Mouse (Mus musculus): ENCODE data around the gene Etfb. TPM values are rescaled to one million over a fixed set of nuclear protein-coding genes. Genes with fewer than 3 reads are reported as not detected.

Etfb gene
- polyA plus RNA-seq, 1 experiment: 105 TPM

DNA sequence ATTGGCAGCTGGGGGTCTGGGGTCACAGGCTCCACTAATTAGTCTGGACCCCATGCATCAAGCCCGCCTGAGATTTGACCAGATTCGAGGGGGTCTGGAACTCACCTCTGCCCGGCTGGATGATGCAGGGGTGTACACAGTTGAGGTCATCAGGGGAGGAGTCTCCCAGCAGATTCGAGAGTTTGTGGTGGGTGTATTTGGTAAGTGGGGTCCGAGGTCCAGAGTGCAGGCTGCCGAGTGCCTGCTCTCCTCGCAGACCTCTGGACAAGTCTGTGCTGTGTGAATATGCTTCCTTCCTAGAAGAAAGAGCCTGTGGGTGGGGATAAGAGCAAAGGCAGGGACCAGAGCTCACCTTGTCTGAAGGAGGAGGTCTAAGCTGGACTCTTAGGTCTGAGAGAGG is 20.1 kb downstream of the Etfb start:
- TF ChIP-seq CTCF (IDR thresholded peaks at IDR 0.05; ENCODE audit: insufficient read depth, low read length) (no peak), POLR2A (IDR thresholded peaks at IDR 0.05; ENCODE audit: borderline replicate concordance, extremely low read depth, low read depth, low read length) (no peak)
- peaks cover 5% of the 10 kb centered on the region; the same call in 1 of the 2 replicates for H3K4me1 ChIP-seq (ENCODE audit: control insufficient read depth, insufficient read depth, low read length)
- DNase-seq: no peak
- WGBS: 81% methylated on average over 7 of the region's 7 CpGs
- no peak overlapping the region for H3K4me3 ChIP-seq (replicated peaks; ENCODE audit: extremely low read depth, low read depth, low read length)

DNA sequence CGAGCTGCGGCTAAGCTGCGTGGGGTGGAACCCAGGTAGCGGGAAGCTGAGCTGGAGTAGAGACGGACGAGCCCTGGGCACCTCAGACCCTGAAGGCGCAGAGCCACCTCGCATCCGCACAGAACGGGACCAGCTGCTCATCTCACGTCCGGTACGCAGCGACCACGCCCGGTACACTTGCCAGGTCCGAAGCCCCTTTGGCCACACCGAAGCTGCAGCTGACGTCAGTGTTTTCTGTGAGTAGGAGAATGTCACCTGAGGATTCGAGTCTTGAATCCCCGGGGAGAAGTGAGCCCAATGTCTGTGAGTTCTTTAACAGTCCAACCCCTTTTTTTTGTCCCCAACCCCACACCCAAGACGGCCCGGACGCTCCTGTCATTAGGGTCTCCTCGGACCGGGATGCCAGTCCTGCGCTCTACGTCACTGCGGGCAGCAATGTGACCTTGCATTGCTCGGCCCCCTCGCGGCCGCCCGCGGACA is 21.0 kb downstream of the Etfb start:
- Histone ChIP-seq H3K4me1 (ENCODE audit: control insufficient read depth, insufficient read depth, low read length) (peaks cover 5% of the 10 kb centered on the region; the same call in 1 of the 2 replicates), H3K4me3 (replicated peaks; ENCODE audit: extremely low read depth, low read depth, low read length) (peak overlapping the region; percentile 55)
- DNase-seq: no peak
- 9% methylated on average over 35 of the region's 35 CpGs for WGBS
- no peak for TF ChIP-seq POLR2A (IDR thresholded peaks at IDR 0.05; ENCODE audit: borderline replicate concordance, extremely low read depth, low read depth, low read length)
- 0 out of 2 replicates have a peak, but pooled peaks have one; percentile 5 for TF ChIP-seq CTCF (IDR thresholded peaks at IDR 0.05; ENCODE audit: insufficient read depth, low read length)

DNA sequence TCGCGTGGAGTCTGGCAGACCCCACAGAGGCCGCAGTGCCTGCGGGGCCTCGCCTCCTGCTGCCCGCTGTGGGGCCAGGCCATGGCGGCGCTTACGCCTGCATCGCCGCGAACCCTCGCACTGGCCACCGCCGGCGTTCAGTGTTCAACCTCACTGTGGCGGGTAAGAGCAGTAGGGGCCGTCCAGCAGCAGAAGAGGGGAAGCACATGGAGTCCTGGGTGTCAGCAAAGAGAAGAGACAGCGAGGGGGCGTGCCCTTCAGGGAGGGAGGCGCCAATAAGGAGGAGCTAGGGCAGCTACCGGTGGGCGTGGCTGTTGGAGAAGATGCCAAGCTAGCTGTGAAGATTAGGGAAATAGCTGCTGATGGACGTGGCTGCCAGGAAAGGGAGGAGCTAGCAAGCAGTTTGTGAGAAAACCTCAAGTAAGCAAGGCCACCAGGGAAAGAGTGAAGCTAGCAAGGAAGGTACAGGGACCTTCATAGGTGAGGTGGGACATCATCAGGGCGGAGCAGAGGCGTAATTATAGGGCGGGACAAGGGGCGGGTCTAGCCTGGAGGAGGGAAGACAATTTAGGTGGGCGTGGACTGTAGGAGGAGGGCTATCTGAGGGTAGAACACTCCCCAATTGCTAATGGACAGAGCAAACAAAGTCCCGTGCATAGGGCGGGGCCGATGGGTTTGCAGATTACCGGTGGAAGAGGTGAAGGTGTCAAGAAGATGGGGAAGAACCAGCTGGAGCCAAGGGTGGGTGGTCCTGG is 21.6 kb downstream of the Etfb start:
- no peak for TF ChIP-seq CTCF (IDR thresholded peaks at IDR 0.05; ENCODE audit: insufficient read depth, low read length)
- no peak for TF ChIP-seq POLR2A (IDR thresholded peaks at IDR 0.05; ENCODE audit: borderline replicate concordance, extremely low read depth, low read depth, low read length)
- Histone ChIP-seq H3K4me3 (replicated peaks; ENCODE audit: extremely low read depth, low read depth, low read length) (peak overlapping the region; percentile 55), H3K4me1 (ENCODE audit: control insufficient read depth, insufficient read depth, low read length) (peaks cover 5% of the 10 kb centered on the region; the same call in 1 of the 2 replicates)
- DNase-seq: peak; percentile 89
- WGBS: under 1% methylated on average over 33 of the region's 33 CpGs

DNA sequence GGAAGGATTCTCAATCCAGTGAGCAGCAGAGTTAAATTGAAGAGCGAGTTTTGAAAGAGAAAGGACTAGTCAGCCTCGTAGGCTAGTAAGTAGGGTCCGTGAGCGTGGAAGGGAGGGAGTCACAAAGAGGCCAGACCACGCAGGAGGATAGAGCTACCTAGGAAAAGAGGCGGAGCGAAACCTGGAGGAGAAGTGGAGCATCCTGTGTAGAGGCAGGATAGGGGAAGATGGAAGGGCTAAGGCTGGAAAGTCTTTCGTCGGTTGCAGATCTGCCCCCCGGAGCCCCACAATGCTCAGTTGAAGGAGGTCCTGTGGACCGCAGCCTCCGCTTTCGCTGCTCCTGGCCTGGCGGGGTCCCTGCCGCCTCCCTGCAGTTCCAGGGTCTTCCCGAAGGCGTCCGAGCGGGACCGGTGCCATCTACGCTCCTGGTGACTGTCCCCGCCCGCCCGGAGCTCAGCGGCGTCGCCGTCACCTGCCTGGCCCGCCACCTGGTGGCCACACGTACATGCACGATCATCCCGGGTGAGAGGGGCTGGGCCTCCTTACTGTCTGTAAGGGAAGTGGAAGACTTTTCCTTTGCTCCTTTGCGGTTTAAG is 22.3 kb downstream of the Etfb start:
- peak; percentile 81 for DNase-seq
- peak; percentile 60 for TF ChIP-seq CTCF (IDR thresholded peaks at IDR 0.05; ENCODE audit: insufficient read depth, low read length)
- no peak for TF ChIP-seq POLR2A (IDR thresholded peaks at IDR 0.05; ENCODE audit: borderline replicate concordance, extremely low read depth, low read depth, low read length)
- peaks cover 5% of the 10 kb centered on the region; the same call in 1 of the 2 replicates for H3K4me1 ChIP-seq (ENCODE audit: control insufficient read depth, insufficient read depth, low read length)
- WGBS: under 1% methylated on average over 33 of the region's 33 CpGs
- peak overlapping the region; percentile 55 for H3K4me3 ChIP-seq (replicated peaks; ENCODE audit: extremely low read depth, low read depth, low read length)

DNA sequence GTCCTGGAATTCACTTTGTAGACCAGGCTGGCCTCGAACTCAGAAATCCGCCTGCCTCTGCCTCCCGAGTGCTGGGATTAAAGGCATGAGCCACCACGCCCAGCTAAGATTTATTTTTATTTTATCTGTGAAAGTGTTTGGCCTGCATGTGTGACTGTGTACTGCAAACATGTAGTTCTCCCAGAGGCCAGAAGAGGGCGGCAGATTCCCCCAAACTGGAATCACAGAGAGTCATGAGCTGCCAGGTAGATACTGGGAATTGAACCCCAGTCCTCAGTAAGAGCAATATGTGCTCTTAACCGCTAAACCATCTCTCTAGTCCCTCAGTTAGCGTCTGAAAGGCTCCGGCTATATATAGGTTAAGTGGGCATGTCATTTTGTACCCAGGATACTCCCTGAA is 26.5 kb downstream of the Etfb start:
- DNase-seq: no peak
- Histone ChIP-seq H3K4me3 (replicated peaks; ENCODE audit: extremely low read depth, low read depth, low read length) (no peak overlapping the region), H3K4me1 (ENCODE audit: control insufficient read depth, insufficient read depth, low read length) (no peaks in the 10 kb centered on the region)
- no peak for TF ChIP-seq POLR2A (IDR thresholded peaks at IDR 0.05; ENCODE audit: borderline replicate concordance, extremely low read depth, low read depth, low read length)
- peak; percentile 49 for TF ChIP-seq CTCF (IDR thresholded peaks at IDR 0.05; ENCODE audit: insufficient read depth, low read length)
- WGBS: 44% methylated on average over 8 of the region's 8 CpGs

DNA sequence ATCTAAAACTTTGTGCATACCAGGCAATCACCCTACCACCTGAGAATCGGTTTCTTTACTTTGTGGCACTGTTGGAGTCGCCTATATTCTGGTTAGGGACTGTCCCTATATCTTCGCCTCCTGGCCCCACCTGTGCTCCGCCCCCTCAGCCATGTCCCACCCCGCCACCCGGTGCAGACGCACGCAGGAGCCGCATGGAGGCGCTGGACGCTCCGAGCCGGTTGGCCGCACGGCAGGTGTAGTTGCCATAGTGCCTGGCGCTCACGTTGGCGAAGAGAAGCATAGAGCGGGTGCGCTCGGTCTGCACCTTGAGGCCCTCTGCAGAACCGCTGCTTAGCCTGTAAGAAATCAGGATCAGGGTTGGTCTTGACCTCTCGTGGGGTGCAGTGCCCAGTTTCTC is 31.8 kb downstream of the Etfb start:
- WGBS: 10% methylated on average over 23 of the region's 23 CpGs
- no peaks in the 10 kb centered on the region for H3K4me1 ChIP-seq (ENCODE audit: control insufficient read depth, insufficient read depth, low read length)
- no peak for TF ChIP-seq CTCF (IDR thresholded peaks at IDR 0.05; ENCODE audit: insufficient read depth, low read length)
- TF ChIP-seq POLR2A (IDR thresholded peaks at IDR 0.05; ENCODE audit: borderline replicate concordance, extremely low read depth, low read depth, low read length): no peak
- DNase-seq: no peak
- H3K4me3 ChIP-seq (replicated peaks; ENCODE audit: extremely low read depth, low read depth, low read length): no peak overlapping the region

DNA sequence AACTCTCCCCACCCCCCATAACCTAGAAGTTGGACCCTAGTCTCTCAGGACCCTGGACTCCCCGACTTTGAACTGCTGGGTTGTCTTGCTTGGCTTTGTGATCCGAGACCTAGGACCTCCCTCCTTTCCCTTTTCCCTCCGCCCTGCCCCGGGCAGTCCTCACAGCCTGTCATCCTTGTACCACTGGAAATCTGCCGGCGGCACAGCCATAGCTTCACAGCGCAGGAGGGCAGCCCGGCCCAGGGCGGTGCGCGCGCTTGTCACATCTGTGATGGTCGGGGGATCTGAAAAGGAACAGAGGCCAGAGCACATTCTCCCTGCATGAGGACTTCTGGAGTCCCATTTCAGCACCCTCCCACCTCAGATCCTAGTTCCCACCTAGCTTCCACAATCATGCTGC is 32.5 kb downstream of the Etfb start:
- WGBS: 6% methylated on average over 13 of the region's 13 CpGs
- Histone ChIP-seq H3K4me1 (ENCODE audit: control insufficient read depth, insufficient read depth, low read length) (no peaks in the 10 kb centered on the region), H3K4me3 (replicated peaks; ENCODE audit: extremely low read depth, low read depth, low read length) (no peak overlapping the region)
- TF ChIP-seq POLR2A (IDR thresholded peaks at IDR 0.05; ENCODE audit: borderline replicate concordance, extremely low read depth, low read depth, low read length) (no peak), CTCF (IDR thresholded peaks at IDR 0.05; ENCODE audit: insufficient read depth, low read length) (no peak)
- no peak for DNase-seq

DNA sequence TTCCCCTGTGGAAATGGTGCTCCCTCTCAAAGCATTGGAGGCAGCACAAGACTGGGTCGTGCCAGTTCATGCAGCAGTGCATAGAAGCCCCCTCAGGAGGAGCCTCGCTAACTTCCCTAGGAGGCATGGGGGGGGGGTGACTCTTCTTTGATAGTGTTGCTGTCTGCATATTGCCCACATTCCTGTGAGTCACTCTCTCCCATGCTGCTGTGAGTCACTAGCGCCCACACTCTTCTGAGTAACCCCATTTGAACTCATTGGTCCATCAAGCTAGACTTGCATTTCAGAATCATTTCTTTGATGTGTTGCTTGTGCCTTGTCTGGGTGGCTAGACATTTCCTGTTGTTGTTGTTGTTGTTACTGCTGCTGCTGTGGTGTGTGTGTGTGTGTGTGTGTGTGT is 37.3 kb downstream of the Etfb start:
- 54% methylated on average over 3 of the region's 3 CpGs for WGBS
- no peak overlapping the region for H3K4me3 ChIP-seq (replicated peaks; ENCODE audit: extremely low read depth, low read depth, low read length)
- DNase-seq: no peak
- TF ChIP-seq CTCF (IDR thresholded peaks at IDR 0.05; ENCODE audit: insufficient read depth, low read length): no peak
- TF ChIP-seq POLR2A (IDR thresholded peaks at IDR 0.05; ENCODE audit: borderline replicate concordance, extremely low read depth, low read depth, low read length): no peak
- no peaks in the 10 kb centered on the region for H3K4me1 ChIP-seq (ENCODE audit: control insufficient read depth, insufficient read depth, low read length)

DNA sequence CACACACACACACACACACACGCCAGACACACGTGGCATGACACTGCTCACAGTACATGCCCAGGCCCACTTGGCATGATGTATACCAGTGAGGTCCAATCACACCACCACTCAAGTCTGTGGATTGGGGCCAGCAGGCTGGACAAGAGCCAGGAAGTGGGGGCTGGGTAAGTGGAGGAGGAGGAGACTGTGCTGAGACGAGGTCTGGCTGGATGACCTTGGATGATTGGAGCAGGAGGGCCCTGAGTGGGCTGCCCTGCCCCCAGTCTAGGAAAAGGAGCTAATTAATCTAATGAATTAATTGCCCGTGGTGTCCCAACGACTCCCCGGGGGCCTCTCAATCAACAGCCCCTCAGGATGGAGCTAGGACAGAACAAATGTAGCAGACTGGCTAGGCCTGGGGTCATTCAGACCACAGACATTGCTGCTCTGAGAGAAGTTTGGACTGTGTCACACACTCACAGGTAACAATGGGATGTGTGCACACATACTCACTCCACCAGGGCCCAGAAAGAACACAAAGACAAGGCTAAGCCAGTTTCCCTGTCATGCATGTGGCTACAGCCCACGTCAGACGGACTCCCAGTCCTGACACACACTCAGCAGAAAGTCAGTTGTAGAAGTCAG is 38.3 kb downstream of the Etfb start:
- DNase-seq: no peak
- H3K4me3 ChIP-seq (replicated peaks; ENCODE audit: extremely low read depth, low read depth, low read length): no peak overlapping the region
- H3K4me1 ChIP-seq (ENCODE audit: control insufficient read depth, insufficient read depth, low read length): no peaks in the 10 kb centered on the region
- TF ChIP-seq CTCF (IDR thresholded peaks at IDR 0.05; ENCODE audit: insufficient read depth, low read length): no peak
- 49% methylated on average over 8 of the region's 8 CpGs for WGBS
